Mouse (Mus musculus) heart, postnatal 0 days (tissue): ENCODE results near the gene 1700012A03Rik. TPM values are rescaled to one million over a fixed set of nuclear protein-coding genes. Genes with fewer than 3 reads are reported as not detected.

Experiments used
- ATAC-seq: fragments of 200-750 bp; cut with Nextera tagmentation; 2 replicates; pipeline ENCODE4 v1.8.0; 2017; ENCODE audit warnings: low read depth, moderate number of reproducible peaks, moderate library complexity; ENCODE audit not compliant: insufficient read depth
- DNase-seq: peaks from one replicate; pipeline ENCODE4 v3.0.0-alpha.2; 2016; ENCODE audit warnings: low spot score
- H3K27ac ChIP-seq: fragments of 300-500 bp; sonication (generic); 2 replicates; pipeline ENCODE4 v1.5.1; 2014; ENCODE audit warnings: low read depth, mild to moderate bottlenecking
- H3K27me3 ChIP-seq: fragments of 300-500 bp; sonication (generic); 2 replicates; pipeline ENCODE4 v1.6.1; 2014; ENCODE audit warnings: low read length, mixed read lengths; ENCODE audit not compliant: control insufficient read depth, insufficient read depth
- H3K36me3 ChIP-seq: fragments of 300-500 bp; sonication (generic); replicated peaks from 2 replicates; pipeline ENCODE4 v1.6.1; 2014; ENCODE audit warnings: low read length, mixed read lengths; ENCODE audit not compliant: control insufficient read depth, insufficient read depth
- H3K4me1 ChIP-seq: fragments of 300-500 bp; sonication (generic); 2 replicates; pipeline ENCODE4 v1.6.1; 2014; ENCODE audit warnings: antibody characterized with exemption; ENCODE audit not compliant: control insufficient read depth, insufficient read depth
- H3K4me2 ChIP-seq: fragments of 300-500 bp; sonication (generic); 2 replicates; pipeline ENCODE4 v1.6.1; 2014; ENCODE audit warnings: low read depth, mild to moderate bottlenecking, low read length, moderate library complexity
- H3K4me3 ChIP-seq: fragments of 300-500 bp; sonication (generic); 2 replicates; pipeline ENCODE4 v1.5.1; 2014; ENCODE audit warnings: low read depth, low read length
- H3K9ac ChIP-seq: fragments of 300-500 bp; sonication (generic); replicated peaks from 2 replicates; pipeline ENCODE4 v1.6.1; 2014; ENCODE audit warnings: low read depth, low read length, mixed read lengths
- H3K9me3 ChIP-seq: fragments of 300-500 bp; sonication (generic); replicated peaks from 2 replicates; pipeline ENCODE4 v1.6.1; 2016; ENCODE audit warnings: low read length; ENCODE audit not compliant: control insufficient read depth
- CTCF ChIP-seq: IDR thresholded peaks from 2 replicates; pipeline ENCODE4 v1.5.1; 2016; ENCODE audit warnings: antibody characterized with exemption, control low read depth, low read depth
- EP300 ChIP-seq: IDR thresholded peaks from 2 replicates; pipeline ENCODE4 v1.6.1; 2016; ENCODE audit warnings: antibody characterized with exemption, low read depth
- WGBS: fragments of 180-500 bp; shearing (Covaris S2); extraction: QIAGEN DNeasy Blood & Tissue Kit; methylation state at CpG from one replicate; pipeline ENCODE4 v1.1.7; 2014; 5-methylcytosine and 5-hydroxymethylcytosine counted together
- polyA plus RNA-seq: library from polyadenylated mRNA; unstranded; fragments of >200 nt; fragmentation: Nextera tagmentation; extraction: Ambion mirVana; gene quantifications from 2 replicates; pipeline ENCODE4 v1.2.1, GENCODE M21; 2015
- total RNA-seq: library from RNA; depleted of rRNA; stranded (reverse); fragments of >200 nt; gene quantifications from 2 replicates; pipeline ENCODE4 v1.2.3, GENCODE M21; 2014; ENCODE audit warnings: low replicate concordance

1700012A03Rik gene
- total and polyA plus RNA-seq, 2 experiments from 2014 or later = not detected

DNA sequence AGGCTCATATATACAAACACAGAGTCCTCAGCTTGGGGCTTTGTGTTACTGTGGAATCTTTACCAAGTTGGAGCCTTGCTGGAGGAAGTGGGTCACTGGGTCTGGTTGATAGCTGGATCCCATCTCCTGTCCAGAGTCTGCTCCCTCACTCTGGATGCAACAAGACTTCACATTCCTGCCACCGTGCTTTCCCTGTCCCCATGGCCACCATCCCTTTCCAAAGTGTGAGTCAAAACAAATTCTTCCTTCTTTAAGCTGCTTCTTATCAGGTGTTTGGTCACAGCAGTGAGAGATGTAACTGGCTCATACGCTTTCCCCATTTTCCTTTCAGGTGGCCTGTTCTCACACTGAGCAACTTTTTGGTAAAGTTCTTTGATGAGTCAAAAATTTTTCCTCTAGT is 15.8 kb upstream of the 1700012A03Rik start:
- no peak overlapping the region for H3K9ac ChIP-seq
- no peak for DNase-seq
- H3K27ac ChIP-seq = no peak overlapping the region
- no peak for TF ChIP-seq CTCF
- no peak for TF ChIP-seq EP300
- no peak overlapping the region for H3K4me3 ChIP-seq
- no peak overlapping the region for H3K4me2 ChIP-seq
- ATAC-seq = no peak
- H3K9me3 ChIP-seq = no peaks in the 10 kb centered on the region
- no peaks in the 10 kb centered on the region for H3K36me3 ChIP-seq
- no peaks in the 10 kb centered on the region for H3K27me3 ChIP-seq
- H3K4me1 ChIP-seq = no peaks in the 10 kb centered on the region
- WGBS = 36% methylated on average over 2 of the region's 2 CpGs

DNA sequence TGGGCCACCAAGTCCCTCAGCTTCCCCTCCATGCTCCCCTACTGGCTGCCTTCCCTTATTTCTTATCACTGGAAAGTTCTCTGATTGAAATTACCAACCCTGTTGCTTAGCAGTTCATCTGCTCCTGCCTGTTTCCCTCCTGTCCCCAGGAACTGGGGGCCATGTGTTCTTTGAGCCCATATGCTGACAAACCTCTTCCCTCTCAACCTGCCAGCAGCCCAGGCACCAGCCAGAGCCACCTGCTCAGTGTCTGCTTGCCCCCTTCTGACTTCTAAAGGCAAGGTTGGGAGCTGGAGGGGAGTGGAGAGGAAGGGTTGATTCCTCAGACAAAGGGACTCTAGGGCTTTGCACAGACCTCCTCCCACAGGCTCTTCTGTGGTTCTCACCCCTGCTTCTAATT is 4.7 kb upstream of the 1700012A03Rik start:
- ATAC-seq (no peak), DNase-seq (no peak)
- no peak overlapping the region for H3K9ac ChIP-seq
- TF ChIP-seq CTCF = no peak
- no peak for TF ChIP-seq EP300
- H3K27ac ChIP-seq = no peak overlapping the region
- H3K4me1 ChIP-seq = no peaks in the 10 kb centered on the region
- H3K27me3 ChIP-seq = no peaks in the 10 kb centered on the region
- H3K4me2 ChIP-seq = no peak overlapping the region
- no peaks in the 10 kb centered on the region for H3K36me3 ChIP-seq
- no peaks in the 10 kb centered on the region for H3K9me3 ChIP-seq
- no peak overlapping the region for H3K4me3 ChIP-seq

DNA sequence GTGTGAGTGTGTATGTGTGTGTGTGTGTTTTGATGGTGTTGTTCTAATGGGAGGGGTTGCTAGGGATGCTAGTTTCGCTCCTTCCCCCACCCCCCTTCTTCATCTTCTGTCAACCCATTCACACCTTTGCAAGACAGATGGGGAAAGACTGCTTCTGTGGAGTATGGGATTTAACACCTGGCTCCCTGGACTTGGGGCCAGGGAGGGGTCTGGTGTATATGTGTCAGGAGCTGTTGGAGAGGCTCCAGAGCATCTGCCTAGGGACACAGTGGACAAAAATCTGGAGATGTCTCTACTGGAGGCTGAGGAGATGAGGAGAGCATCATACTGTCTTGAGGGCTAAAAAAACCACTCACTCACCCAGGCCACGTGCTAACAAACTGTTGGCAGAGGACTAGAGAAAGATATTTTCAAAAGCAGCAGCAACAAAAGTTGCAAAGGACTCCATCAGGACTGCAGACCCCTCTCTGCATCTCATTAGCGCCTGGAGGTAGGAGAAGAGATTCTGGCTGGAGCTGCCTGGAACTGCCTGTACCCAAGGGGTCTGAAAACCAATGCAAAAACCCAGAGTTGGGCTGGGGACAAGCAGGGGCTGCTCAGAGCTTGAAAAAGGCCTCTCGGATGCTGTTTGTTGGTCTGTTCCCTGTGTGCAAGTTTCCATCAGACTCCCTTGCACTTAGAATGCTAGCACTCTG is 643 bp upstream of the 1700012A03Rik start:
- H3K9me3 ChIP-seq = no peaks in the 10 kb centered on the region
- 46% methylated on average over 4 of the region's 4 CpGs for WGBS
- ATAC-seq = no peak
- H3K9ac ChIP-seq = no peak overlapping the region
- H3K27me3 ChIP-seq = no peaks in the 10 kb centered on the region
- TF ChIP-seq CTCF (no peak), EP300 (no peak)
- H3K4me1 ChIP-seq = no peaks in the 10 kb centered on the region
- no peak overlapping the region for H3K27ac ChIP-seq
- no peak overlapping the region for H3K4me3 ChIP-seq
- no peak for DNase-seq
- no peaks in the 10 kb centered on the region for H3K36me3 ChIP-seq
- H3K4me2 ChIP-seq = no peak overlapping the region

DNA sequence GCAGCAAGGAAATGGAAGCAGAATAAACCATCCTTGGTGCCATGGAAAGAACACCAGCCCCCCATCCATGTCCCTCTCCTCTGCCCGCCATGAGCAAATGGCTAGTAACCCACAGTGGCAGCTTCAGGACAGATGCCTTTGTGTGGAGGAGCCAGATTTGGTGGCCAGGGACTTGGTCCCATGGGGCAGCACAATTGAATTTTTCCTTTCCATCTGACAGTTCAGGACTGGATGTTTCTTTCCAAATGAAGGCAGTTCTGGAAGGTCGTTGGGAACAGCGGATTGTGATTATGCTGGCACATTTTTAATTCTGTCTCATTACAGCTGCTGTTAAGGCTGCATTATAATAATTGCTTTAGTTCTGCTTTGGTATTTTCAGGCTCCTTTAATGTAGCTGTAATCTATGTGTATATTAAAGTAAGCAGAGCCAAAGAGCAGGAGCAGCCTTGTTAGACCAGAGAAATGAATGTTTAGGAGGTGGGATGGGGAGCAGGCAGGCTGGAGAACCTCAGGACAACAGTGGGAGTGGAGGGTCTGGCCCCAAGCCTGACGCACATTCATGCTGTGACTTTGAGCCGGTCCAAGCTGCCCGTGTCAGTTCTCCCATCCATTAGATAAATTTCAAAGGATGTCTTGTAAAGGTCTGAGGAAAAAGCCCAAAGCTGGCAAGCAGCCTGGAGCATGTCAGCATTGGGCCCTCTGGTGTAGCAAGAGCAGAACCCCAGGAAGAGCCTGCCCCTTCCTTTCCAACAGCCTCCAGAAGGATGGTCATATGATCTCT is 2.3 kb downstream of the 1700012A03Rik start:
- TF ChIP-seq CTCF (no peak), EP300 (no peak)
- H3K4me1 ChIP-seq = no peaks in the 10 kb centered on the region
- H3K27ac ChIP-seq = no peak overlapping the region
- ATAC-seq (no peak), DNase-seq (no peak)
- H3K27me3 ChIP-seq = no peaks in the 10 kb centered on the region
- H3K36me3 ChIP-seq = no peaks in the 10 kb centered on the region
- H3K4me3 ChIP-seq = no peak overlapping the region
- no peaks in the 10 kb centered on the region for H3K9me3 ChIP-seq
- WGBS = 64% methylated on average over 6 of the region's 6 CpGs
- H3K4me2 ChIP-seq = no peak overlapping the region
- H3K9ac ChIP-seq = no peak overlapping the region

DNA sequence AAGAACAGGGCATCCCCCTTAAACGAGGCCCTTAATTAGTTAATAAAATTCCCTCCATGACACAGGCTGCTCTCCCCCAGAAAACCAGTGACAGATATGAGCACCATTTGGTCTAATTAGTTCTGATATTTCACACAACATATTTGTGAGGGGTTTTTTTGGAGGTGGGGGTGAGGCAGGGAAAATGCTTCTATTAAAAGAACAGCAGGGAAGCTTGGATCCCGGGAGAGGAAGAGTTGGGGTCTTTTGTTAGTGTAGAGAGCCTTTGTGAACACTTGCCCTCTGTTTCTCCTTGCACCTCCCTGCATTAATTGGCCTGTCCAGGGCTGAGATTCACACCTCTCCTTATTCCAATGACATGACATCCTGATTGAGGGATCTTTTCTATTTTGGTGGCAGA is 6.5 kb downstream of the 1700012A03Rik start:
- H3K27ac ChIP-seq = no peak overlapping the region
- no peak for TF ChIP-seq EP300
- TF ChIP-seq CTCF = no peak
- H3K9ac ChIP-seq = no peak overlapping the region
- H3K4me3 ChIP-seq = no peak overlapping the region
- no peaks in the 10 kb centered on the region for H3K4me1 ChIP-seq
- DNase-seq (no peak), ATAC-seq (no peak)
- H3K36me3 ChIP-seq = no peaks in the 10 kb centered on the region
- WGBS = 40% methylated on average over 2 of the region's 2 CpGs
- no peak overlapping the region for H3K4me2 ChIP-seq
- no peaks in the 10 kb centered on the region for H3K27me3 ChIP-seq
- no peaks in the 10 kb centered on the region for H3K9me3 ChIP-seq

DNA sequence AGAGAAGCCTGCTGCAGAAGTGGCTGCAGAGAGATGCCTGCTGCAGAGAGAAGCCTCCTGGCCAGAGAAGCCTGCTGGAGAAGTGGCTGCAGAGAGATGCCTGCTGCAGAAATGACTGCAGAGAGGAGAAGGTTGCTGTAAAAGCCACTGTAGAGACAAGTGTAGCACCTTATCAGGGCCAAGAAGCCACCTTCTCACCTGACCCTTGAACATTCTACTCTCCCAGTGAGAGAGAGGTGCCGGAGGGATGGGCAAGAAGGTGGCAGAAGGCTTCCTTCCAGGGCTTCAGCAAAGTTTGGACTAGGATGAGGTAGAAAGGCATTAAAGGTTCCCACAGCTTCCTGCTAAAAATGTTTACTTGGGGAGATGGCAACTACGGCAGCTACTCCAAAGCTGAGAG is 8.5 kb downstream of the 1700012A03Rik start:
- Histone ChIP-seq H3K4me2 (no peak overlapping the region), H3K4me3 (no peak overlapping the region), H3K27me3 (no peaks in the 10 kb centered on the region), H3K27ac (no peak overlapping the region), H3K36me3 (no peaks in the 10 kb centered on the region), H3K9ac (no peak overlapping the region), H3K9me3 (no peaks in the 10 kb centered on the region), H3K4me1 (no peaks in the 10 kb centered on the region)
- DNase-seq (no peak), ATAC-seq (no peak)
- WGBS = 74% methylated on average over 2 of the region's 2 CpGs
- no peak for TF ChIP-seq EP300
- TF ChIP-seq CTCF = no peak
